Mouse (Mus musculus): Measurements from ENCODE around the gene Svop.

- TF ChIP-seq CTCF (IDR thresholded peaks at IDR 0.05; ENCODE audit: low read depth): no peak
- TF ChIP-seq EP300 (optimal IDR thresholded peaks at IDR 0.05): no peak
These were observed 28.4 kb upstream of the Svop start for GRCm38 (mm10) chr5:114119806-114120205.
